Mouse (Mus musculus): ENCODE measurements around the gene U2af2.

Gene U2af2

DNA sequence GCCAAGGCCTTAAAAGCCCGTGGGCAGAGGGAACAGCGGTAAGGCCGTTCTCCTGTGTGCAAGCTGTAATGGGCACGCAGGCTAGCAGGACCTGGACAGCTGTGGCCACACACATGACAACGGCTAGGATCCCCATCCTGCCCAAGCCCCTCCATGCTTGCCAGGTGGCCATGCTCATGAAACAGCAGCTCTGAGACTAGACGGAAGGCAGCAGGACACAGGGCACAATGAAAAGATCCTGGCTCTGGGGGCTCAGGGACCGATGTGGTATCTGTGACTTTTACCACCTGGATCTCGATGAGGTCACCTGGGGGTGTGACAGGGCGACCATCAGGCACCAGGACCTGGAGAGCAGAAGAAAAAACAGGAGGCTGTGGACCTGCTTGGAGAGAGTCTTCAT is 25.8 kb upstream of the U2af2 start:
- CTCF ChIA-PET: no interaction called here

DNA sequence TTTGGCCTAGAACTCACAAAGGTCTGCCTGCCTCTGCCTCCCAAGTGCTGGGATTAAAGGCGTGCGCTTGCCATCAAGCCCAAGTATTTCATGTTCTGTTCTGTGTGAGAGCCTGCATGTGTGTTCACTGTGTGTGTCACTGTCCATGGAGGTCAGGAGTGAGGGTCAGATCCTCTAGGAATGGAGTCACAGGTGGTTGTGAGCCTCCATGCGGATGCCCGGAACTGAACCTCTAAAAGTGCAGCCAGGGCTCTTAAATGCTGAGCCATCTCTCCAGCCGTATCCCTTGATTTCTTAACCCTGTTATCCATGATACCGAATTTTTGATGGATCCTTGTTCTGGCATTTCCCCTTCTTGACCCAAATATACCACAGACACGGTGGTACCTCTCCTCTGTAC is 24.9 kb upstream of the U2af2 start:
- CTCF ChIA-PET: interaction anchor here (0.6 kb wide), 1 partner anchor 916 kb away, joined by 4 read pairs; no protein-coding TSS in a partner anchor

DNA sequence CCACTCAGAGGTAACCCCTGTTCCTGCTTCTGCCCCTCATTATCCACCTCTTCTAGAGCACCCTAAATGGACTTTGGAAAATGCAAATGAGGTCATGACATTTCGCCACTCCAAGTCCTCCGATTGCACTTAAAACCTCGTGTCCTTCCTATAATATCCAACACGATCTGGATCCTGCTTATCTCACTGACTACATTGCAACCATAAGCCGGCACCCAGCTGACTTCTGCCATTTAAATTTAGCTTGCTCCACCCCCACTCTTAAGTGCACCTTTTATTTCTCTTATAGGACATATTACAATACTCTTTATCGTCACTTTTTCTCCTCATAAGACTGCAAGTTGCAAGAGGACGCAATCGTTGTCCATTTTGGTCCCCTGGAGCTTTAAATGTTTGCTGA is 24.5 kb upstream of the U2af2 start:
- CTCF ChIA-PET: interaction anchor here (0.6 to 1.3 kb wide), 2 partner anchors 22 to 917 kb away, joined by 3 to 4 read pairs; no protein-coding TSS in a partner anchor

DNA sequence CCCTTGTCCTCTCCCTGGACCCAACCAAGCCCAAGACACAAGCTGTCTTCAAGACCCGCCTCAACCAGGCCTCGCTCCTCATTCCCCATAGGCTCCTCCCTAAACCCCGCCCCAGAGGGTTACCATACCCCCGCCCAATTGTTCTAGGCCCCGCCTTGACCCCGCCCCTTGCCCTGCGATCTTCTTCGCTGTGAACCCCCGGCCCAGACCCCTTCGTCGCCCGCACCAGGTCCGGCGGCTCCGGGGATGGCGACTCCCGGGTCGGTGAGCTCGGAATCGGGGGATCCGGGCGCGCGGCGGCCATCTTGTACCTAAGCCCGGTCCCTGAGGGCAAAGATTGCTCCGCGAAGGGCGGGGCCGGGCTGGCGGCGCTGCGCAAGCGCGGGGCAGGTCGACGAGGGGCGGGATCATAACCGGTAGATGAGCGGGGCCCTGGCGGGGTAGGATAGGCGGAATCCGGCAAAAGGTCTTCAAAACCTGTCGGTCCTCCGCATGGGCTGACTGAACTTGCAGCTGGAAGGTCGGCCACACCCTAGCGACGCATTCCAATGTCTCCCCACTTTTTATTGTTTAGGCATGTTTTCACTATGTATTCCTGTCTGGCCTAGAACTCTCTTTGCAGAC is 23.7 kb upstream of the U2af2 start, which contains the start of gene Zfp784:
Zfp784 (minus strand) TSS at position 338 of the 624 bp plus-strand sequence.
- CTCF ChIA-PET: interaction anchor here (1.3 kb wide), 1 partner anchor 21 kb away, joined by 3 read pairs; no protein-coding TSS in a partner anchor

DNA sequence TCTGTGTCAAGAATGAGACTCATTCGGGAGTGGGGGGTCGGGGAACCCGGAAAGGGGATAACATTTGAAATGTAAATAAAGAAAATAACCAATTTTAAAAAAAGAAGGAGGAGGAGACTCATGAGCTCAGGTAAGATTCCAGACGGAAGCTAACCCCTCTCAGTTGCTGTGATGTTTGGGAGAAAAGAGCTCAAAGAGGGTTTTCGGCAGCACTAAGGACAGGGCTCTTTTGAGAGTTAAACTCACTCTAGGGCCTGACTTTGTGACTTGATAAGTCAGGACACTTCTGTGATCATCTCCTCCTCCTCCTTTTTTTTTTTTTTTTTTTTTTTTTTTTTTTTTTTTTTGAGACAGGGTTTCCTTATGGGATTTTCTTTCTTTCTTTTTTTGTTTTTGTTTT is 23.0 kb upstream of the U2af2 start:
- CTCF ChIA-PET: no interaction called here

DNA sequence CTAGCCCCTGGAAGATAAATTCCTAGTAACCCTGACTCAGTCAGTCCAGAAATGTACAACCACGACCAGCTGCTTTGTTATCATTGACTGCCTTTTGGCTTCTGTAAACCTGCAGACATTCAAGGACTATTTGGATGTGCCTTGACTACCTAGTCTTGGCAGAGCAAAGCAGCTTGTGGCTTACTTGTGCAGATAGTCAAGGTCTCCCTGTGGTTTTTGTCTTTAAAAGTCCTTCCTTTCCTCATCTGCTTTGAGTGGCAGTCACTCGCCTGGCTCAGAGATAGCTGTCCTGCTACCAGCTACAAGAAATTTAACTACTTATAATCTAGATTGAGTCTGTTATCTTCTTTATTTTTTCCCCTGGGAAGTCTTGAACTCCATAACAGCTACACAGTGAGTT is 17.0 kb upstream of the U2af2 start:
- CTCF ChIA-PET: no interaction called here

DNA sequence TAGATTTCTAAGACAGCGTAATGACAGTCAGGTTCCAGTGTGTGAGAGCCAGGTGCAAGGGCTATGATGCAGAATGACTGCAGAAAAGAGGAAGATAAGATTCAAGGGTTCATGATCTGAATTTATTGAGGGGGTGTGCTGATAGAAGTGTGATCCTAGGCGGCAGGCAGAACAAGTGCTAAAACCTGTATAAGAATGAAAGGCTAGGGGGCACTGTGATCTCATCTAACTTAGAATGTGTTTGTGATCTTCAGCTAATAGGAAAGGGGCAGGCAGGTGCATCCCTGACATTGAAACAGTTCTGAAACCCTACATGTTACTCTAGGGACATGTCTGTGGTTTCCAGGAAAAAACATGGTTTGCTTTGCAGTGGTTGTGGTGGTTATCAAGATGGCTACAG is 15.8 kb upstream of the U2af2 start:
- CTCF ChIA-PET: interaction anchor here (1.3 to 1.6 kb wide), 2 partner anchors 30 to 46 kb away, joined by 3 to 8 read pairs; no protein-coding TSS in a partner anchor

DNA sequence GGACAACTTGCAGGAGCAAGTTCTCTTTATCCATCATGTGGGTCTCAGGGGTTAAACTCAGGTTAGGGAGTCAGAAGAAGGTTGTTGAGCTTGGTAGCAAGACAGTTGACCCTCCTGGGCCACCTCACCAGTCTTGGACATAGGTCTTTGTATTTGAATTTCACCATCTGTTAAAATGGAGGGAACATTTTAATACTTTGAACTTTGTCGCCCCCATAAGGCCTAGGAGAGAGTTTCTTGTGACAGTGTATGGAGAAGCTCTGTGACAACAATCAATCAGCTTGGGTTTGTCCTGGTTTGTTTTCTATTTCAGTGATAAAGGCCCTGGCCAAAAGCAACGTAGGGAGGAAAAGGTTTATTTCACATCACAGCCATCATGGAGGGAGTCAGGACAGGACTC is 14.6 kb upstream of the U2af2 start:
- CTCF ChIA-PET: interaction anchor here (0.5 to 1.6 kb wide), 4 partner anchors 31 to 106 kb away, joined by 3 to 8 read pairs (median 3); no protein-coding TSS in a partner anchor

DNA sequence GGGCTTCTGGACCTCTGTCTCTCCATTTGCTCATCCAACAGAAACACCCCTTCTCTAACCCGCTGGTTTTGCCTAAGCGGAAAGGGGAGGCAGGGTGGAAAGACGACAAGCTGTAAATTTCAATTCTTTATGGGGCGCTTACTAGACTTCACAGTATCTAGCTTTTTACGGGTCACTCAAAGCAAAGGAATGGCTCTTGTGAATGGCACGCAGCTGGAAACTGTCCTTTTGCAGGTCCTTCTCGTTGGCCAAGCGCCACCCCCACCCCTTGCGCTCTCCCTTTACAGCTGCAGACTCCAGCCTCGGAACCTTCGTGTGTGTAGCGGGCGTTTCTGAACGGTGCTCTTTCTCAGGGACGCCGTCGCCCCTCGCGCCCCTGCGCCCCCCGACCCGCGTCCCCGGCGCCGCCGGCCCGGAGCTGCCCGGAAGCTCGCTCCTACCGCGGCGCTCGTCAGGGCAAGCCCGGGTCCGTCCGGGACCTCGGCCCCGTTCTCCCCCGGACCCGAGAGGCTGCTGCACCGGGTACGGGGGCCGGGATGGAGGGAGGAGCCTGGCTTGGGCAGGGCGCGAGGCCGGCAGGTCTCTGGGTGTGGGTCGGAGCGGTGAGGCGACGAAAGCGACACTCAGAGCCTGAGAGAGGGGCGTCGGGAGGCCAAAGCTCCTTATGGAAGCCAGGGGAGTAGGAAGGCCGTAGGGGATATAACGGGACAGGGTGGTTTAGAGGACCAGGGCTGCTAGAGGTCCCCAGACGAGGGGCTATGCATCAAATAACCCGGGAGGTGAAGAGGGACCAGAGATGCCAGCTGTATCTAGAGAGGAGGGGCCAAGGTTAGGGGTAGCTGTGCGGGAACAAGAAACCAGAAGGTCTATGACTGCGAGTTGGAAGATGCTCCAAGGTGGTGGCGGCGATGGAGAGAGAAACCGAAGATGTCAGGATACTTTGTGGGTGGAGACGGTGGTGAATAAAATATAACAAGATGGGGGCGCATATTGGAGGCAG is 10.4 kb upstream of the U2af2 start, which contains the start of gene Zfp580:
Zfp580 (plus strand) TSS at position 346 of the 1,000 bp plus-strand sequence.
- CTCF ChIA-PET: interaction anchor here (0.6 to 1.8 kb wide), 4 partner anchors 8 to 37 kb away, joined by 3 to 4 read pairs (median 4); partner anchors contain the start of genes Fiz1 and Zfp865

DNA sequence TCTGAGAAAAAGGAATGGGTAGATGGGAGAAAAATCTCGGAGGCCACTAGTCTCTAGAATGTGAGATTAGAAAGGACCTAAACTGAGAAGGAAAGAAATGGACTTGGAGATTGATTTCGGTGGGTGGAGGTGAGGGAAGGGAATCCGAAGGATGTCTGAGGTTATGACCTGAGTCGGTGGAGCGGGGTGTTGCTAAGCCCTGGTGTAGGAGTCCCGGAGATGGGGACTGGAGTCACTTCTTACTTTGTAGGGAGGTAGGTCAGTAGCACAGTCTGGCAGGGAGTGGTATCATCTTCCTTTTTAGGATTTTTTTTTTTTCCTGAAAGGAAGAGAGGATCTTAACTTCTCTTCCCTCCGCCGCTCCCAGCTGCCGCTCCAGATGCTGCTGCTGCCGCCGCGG is 9.5 kb upstream of the U2af2 start:
- CTCF ChIA-PET: interaction anchor here (0.7 to 0.8 kb wide), 2 partner anchors 12 to 47 kb away, joined by 3 read pairs; no protein-coding TSS in a partner anchor

DNA sequence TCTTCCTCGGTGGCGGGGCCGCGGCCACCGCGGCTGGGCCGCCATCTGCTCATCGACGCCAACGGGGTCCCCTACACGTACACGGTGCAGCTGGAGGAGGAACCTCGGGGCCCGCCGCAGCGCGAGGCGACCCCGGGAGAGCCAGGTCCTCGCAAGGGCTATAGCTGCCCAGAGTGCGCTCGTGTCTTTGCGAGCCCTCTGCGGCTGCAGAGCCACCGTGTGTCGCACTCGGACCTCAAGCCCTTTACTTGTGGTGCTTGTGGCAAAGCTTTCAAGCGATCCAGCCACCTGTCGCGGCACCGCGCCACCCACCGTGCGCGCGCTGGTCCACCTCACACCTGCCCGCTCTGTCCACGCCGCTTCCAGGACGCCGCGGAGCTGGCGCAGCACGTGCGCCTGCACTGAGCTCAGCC is 9.0 kb upstream of the U2af2 start:
- CTCF ChIA-PET: interaction anchor here (0.7 kb wide), 1 partner anchor 48 kb away, joined by 3 read pairs; no protein-coding TSS in a partner anchor

DNA sequence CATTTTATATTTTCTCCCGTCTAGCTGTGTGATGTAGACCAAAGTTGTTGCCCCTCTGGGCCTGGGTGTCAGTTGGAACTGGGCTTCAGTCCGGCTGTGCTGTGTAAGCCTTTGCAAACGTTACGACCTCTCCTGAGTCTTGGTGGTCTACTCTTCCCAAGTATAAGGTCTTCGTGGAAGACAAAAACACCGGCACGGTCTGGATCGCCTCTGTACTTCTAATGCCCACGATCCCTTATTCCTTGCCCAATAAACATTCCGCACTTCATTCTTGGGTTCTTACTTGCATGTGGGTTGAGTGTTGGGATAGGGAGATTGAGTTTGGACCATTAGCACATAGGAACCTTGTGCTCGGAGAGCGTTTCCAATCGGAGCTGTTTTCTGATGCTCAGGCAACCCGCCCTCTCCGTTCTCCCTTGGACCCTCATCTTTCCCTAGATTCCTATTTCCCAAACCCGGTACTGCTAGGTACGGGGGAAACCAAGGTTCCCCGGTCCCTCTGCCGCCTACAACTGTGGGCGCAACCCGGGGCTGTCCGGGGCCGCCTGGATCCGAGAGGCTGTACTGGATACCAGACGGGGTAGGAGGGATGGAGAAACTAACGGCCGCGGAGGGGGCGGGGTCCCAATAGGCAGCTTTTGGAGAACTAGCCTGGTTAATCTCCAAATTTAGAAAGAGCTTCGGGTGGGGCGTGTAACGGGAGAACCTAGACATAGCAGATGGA is 8.3 kb upstream of the U2af2 start:
- CTCF ChIA-PET: no interaction called here

DNA sequence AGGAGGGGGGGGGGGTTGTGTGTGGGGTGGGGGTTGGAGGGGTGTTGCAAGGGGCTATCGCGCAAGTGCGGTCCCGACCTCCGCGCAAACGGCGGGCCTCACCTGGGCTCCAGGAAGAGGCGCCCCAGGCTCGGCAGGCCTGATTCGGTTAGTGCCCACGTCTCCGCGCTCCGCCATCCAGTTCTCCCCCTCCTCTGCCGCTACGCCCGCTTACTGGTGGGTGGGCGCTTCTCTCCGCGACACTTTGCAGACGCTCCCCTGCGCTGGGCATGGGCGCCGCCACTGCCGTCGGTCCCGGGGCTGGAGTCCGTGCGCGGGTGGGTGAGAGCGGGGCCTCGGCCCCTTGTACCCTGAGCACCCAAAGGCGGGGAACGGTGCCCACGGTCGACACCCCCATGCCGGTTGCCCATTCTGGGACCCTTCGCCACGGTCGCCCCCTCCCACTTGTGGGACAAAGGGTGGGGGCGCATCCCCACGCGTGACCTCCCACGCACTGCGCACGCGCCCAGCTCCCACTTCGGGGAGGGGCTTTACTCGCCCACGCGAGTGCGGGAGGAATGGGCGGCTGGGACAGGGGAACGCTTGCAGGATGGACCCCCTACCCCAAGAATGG is 5.2 kb upstream of the U2af2 start:
- CTCF ChIA-PET: interaction anchor here (0.5 kb wide), 1 partner anchor 309 kb away, joined by 3 read pairs; no protein-coding TSS in a partner anchor

DNA sequence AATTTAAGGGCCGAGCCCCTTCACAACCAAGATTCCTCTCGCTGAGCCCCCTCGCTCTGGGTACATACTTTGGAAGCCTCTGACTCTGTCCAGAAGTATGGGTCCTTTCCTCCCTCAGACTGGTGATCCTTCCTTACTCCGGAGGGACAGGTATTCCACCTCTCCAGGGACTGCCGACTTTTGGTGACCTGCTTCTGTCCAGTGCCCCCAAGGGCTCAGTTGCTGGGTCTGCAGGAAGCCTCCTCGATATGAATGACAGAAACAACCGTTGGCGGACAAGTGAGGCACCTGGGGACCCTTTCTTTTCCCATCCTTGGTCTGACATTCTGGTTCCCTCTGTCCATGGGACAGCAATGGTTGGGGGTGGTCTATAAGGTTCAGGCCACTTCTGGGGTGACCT is 4.6 kb upstream of the U2af2 start:
- CTCF ChIA-PET: no interaction called here

DNA sequence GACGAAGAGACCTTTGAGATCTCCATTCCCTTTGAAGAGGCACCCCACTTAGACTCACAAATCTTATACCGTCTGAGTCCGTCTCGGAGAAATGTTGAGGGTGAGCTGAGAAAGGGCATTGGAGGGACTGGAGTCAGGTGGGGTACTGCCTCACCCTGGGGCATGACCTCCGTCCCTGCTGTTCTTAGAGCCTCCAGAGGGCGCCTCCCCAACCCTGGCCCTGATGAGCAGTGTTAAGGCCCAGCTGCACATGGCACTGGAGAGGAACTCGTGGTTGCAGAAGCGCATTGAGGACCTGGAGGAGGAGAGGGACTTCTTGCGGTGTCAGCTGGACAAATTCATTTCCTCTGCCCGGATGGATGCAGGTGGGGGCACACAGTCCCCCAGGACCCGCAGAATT is 4.1 kb upstream of the U2af2 start:
- CTCF ChIA-PET: no interaction called here

DNA sequence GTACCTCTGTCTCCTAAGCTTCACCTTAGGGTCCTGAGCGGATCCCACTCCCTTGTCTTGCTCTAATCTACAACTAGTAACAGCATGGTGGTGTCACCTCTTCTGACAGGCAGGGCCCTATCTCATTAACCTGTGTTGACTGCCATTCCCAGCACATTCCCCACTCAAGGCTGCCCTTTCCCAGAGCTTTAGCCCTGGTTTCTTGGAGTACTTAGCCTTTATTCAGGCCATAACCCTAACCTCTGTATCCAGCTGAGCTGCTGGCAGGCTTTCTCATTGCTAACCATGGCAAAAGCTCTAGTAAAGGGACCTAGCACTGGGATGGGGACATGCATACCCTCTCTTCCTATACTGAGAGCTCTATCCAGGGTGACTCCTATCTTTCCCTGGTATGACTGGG is 3.3 kb upstream of the U2af2 start:
- CTCF ChIA-PET: interaction anchor here (1.9 kb wide), 1 partner anchor 7 kb away, joined by 4 read pairs; the partner anchor contains the start of gene Zfp580

DNA sequence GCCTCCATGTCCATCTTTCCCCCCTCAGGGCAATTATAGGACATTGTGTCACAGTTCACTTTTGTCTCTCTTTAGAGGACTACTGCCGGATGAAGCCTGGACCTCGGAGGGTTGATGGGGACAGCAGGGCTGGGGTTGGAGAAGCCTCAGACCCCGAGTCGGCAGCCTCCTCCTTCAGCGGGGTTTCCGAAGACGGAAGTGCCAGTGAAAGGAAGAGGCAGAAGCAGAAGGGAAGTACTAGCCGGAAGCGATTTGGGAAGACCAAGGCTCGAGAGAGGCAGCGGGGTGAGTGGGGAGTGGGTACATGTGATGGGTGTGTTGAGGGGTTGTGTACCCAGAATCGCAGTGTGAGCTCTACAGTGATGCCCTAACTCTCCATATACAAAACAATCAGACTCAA is 2.5 kb upstream of the U2af2 start:
- CTCF ChIA-PET: interaction anchor here (1.3 to 1.9 kb wide), 2 partner anchors 8 to 21 kb away, joined by 3 to 4 read pairs; partner anchors contain the start of genes Zfp580 and Zfp784

DNA sequence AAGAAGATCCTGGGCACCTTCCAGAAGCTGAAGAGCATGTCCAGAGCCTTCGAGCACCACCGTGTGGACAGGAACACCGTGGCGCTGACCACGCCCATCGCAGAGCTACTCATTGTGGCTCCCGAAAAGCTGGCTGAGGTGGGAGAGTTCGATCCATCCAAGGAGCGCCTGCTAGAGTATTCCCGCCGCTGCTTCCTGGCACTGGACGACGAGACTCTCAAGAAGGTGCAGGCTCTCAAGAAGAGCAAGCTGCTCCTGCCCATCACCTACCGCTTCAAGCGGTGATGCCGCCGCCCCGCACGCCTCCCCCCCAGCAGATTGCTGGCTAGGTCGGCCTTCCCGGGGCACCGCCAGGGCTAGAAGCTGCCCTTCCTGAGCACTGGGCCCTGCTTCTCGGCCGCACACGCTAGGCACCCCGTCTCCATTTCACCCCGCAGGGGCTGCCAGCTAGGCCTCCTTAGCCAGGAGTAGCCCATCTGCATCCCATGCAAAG is 1.7 kb upstream of the U2af2 start:
- CTCF ChIA-PET: interaction anchor here (0.6 to 1.9 kb wide), 4 partner anchors 9 to 118 kb away, joined by 3 to 4 read pairs (median 3); partner anchors contain the start of genes Zfp580 and Zfp784

DNA sequence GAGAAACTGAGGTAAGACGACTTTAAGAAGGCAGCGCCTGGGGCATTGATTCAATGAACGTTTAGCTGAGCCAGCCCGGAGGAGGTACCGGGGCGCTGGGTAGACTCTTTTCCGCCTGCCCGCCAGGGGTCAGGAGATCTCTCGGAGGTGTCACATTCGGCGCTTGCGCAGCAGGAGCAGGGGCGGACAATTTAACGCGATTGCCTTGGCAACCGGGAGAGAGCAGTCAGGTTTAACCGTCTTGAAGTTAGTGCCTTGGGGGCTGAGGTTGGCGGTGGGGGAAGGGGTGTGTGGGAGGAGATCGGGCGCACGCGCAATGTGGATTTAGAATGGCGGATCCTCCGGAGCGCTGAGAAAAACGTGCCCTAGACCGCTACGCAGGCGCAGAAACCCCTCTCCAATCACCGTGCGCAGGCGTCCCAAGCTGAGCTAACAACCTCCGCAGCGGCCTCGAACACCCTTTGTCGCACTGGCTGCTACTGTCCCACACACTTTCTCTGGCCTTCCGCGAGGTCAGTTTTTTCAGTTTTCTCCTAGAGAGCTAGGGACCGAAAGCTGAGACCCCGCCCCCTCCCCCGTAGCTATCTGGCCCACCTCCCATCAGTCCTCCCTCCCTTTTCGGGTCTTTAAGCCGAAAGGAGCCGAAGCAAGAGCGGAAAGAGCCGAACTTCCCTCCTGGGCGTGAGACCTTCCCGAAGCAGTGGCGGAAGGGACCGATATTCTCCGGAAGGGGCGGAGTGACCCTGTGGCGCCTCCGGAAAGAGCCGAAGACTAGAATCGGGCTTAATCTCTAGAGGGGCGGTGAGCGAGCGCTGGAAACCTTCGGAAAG is 784 bp upstream of the U2af2 start:
- CTCF ChIA-PET: interaction anchor here (1.0 kb wide), 1 partner anchor 45 kb away, joined by 3 read pairs; no protein-coding TSS in a partner anchor
